Mouse (Mus musculus) forebrain, embryonic 12.5 days (tissue): ENCODE measurements around the gene Plod2. TPM values are rescaled to one million over a fixed set of nuclear protein-coding genes. Genes with fewer than 3 reads are reported as not detected.
A peak's percentile ranks its signal among the peaks of the same experiment; 100 is the strongest.

ENCODE experiments used
- ATAC-seq: fragments of 200-750 bp; cut with Nextera tagmentation; 2 replicates; pipeline ENCODE4 v1.8.0; 2017; ENCODE audit warnings: moderate TSS enrichment; ENCODE audit not compliant: low FRiP score
- H3K27ac ChIP-seq: fragments of 300-500 bp; sonication (generic); 2 replicates; pipeline ENCODE4 v1.5.1; 2016; ENCODE audit warnings: mild to moderate bottlenecking
- H3K27me3 ChIP-seq: fragments of 300-500 bp; sonication (generic); 2 replicates; pipeline ENCODE4 v1.6.1; 2016; ENCODE audit warnings: mild to moderate bottlenecking
- H3K36me3 ChIP-seq: fragments of 300-500 bp; sonication (generic); replicated peaks from 2 replicates; pipeline ENCODE4 v1.6.1; 2016; ENCODE audit warnings: mild to moderate bottlenecking
- H3K4me1 ChIP-seq: fragments of 300-500 bp; sonication (generic); 2 replicates; pipeline ENCODE4 v1.6.1; 2016
- H3K4me2 ChIP-seq: fragments of 300-500 bp; sonication (generic); 2 replicates; pipeline ENCODE4 v1.6.1; 2016; ENCODE audit warnings: mild to moderate bottlenecking, moderate library complexity
- H3K4me3 ChIP-seq: fragments of 300-500 bp; sonication (generic); replicated peaks from 2 replicates; pipeline ENCODE4 v1.5.1; 2016; ENCODE audit warnings: mild to moderate bottlenecking
- H3K9ac ChIP-seq: fragments of 300-500 bp; sonication (generic); 2 replicates; pipeline ENCODE4 v1.6.1; 2016; ENCODE audit warnings: mild to moderate bottlenecking
- H3K9me3 ChIP-seq: fragments of 300-500 bp; sonication (generic); 2 replicates; pipeline ENCODE4 v1.6.1; 2016
- WGBS: fragments of 180-500 bp; shearing (Covaris S2); methylation state at CpG from one replicate; pipeline ENCODE4 v1.1.7; 2016; 5-methylcytosine and 5-hydroxymethylcytosine counted together
- polyA plus RNA-seq: library from polyadenylated mRNA; unstranded; fragments of >200 nt; fragmentation: Nextera tagmentation; extraction: Ambion mirVana; gene quantifications from 2 replicates; pipeline ENCODE4 v1.2.1, GENCODE M21; 2016

Plod2 gene
- polyA plus RNA-seq, 1 experiment from 2014 or later = 23.6 TPM

GRCm38 (mm10) chr9:92560840-92561547 is 19.0 kb downstream of the Plod2 start:
- Histone ChIP-seq H3K27me3 (no peaks in the 10 kb centered on the region), H3K27ac (no peak overlapping the region), H3K4me3 (no peak overlapping the region), H3K36me3 (no peaks in the 10 kb centered on the region; the same call in 1 of the 2 replicates), H3K9ac (no peak overlapping the region), H3K4me2 (no peak overlapping the region), H3K4me1 (peaks cover 8% of the 10 kb centered on the region), H3K9me3 (no peaks in the 10 kb centered on the region)
- WGBS = 62% methylated on average over 6 of the region's 6 CpGs
- ATAC-seq = peak; percentile 44; the same call in 1 of the 2 replicates

GRCm38 (mm10) chr9:92562416-92562815 is 20.4 kb downstream of the Plod2 start:
- H3K27ac ChIP-seq = no peak overlapping the region
- no peaks in the 10 kb centered on the region; the same call in 1 of the 2 replicates for H3K36me3 ChIP-seq
- peaks cover 8% of the 10 kb centered on the region for H3K4me1 ChIP-seq
- no peak overlapping the region for H3K4me3 ChIP-seq
- H3K9me3 ChIP-seq = no peaks in the 10 kb centered on the region
- no peak for ATAC-seq
- H3K4me2 ChIP-seq = no peak overlapping the region
- H3K27me3 ChIP-seq = no peaks in the 10 kb centered on the region
- WGBS = 84% methylated on average over 5 of the region's 5 CpGs
- H3K9ac ChIP-seq = no peak overlapping the region

- Histone ChIP-seq H3K4me1 (peaks cover 8% of the 10 kb centered on the region), H3K4me3 (no peak overlapping the region)
- 93% methylated on average over 6 of the region's 6 CpGs for WGBS
These were observed 21.3 kb downstream of the Plod2 start for GRCm38 (mm10) chr9:92563306-92563705.

GRCm38 (mm10) chr9:92564391-92564790 is 22.4 kb downstream of the Plod2 start:
- Histone ChIP-seq H3K4me3 (no peak overlapping the region), H3K27ac (no peak overlapping the region), H3K36me3 (no peaks in the 10 kb centered on the region; the same call in 1 of the 2 replicates), H3K27me3 (no peaks in the 10 kb centered on the region), H3K4me2 (no peak overlapping the region), H3K4me1 (peaks cover 8% of the 10 kb centered on the region), H3K9ac (no peak overlapping the region), H3K9me3 (no peaks in the 10 kb centered on the region)
- ATAC-seq = no peak
- 100% methylated on average over 1 of the region's 1 CpGs for WGBS

More at GRCm38 (mm10) chr9:92563306-92563705, 21.3 kb downstream of the Plod2 start:
- Histone ChIP-seq H3K9ac (no peak overlapping the region), H3K4me2 (no peak overlapping the region), H3K9me3 (no peaks in the 10 kb centered on the region), H3K36me3 (no peaks in the 10 kb centered on the region; the same call in 1 of the 2 replicates), H3K27ac (no peak overlapping the region), H3K27me3 (no peaks in the 10 kb centered on the region)
- ATAC-seq = no peak

- no peaks in the 10 kb centered on the region for H3K9me3 ChIP-seq
- H3K9ac ChIP-seq = no peak overlapping the region
- no peak overlapping the region for H3K4me2 ChIP-seq
- no peak overlapping the region for H3K4me3 ChIP-seq
- 83% methylated on average over 3 of the region's 3 CpGs for WGBS
- peaks cover 1% of the 10 kb centered on the region; the same call in 1 of the 2 replicates for H3K4me1 ChIP-seq
- H3K27me3 ChIP-seq = no peaks in the 10 kb centered on the region
- no peaks in the 10 kb centered on the region; the same call in 1 of the 2 replicates for H3K36me3 ChIP-seq
- no peak for ATAC-seq
- H3K27ac ChIP-seq = no peak overlapping the region
These were observed 24.2 kb downstream of the Plod2 start for GRCm38 (mm10) chr9:92566234-92566633.

GRCm38 (mm10) chr9:92567474-92567873 is 25.5 kb downstream of the Plod2 start:
- ATAC-seq = no peak
- no peak overlapping the region for H3K27ac ChIP-seq
- H3K9ac ChIP-seq = no peak overlapping the region
- no peak overlapping the region for H3K4me3 ChIP-seq
- H3K36me3 ChIP-seq = no peaks in the 10 kb centered on the region; the same call in 1 of the 2 replicates
- H3K4me2 ChIP-seq = no peak overlapping the region
- H3K27me3 ChIP-seq = no peaks in the 10 kb centered on the region
- H3K9me3 ChIP-seq = no peaks in the 10 kb centered on the region
- 92% methylated on average over 7 of the region's 7 CpGs for WGBS
- no peaks in the 10 kb centered on the region for H3K4me1 ChIP-seq

GRCm38 (mm10) chr9:92568798-92569197 is 26.8 kb downstream of the Plod2 start:
- no peaks in the 10 kb centered on the region; the same call in 1 of the 2 replicates for H3K36me3 ChIP-seq
- H3K4me2 ChIP-seq = no peak overlapping the region
- WGBS = 97% methylated on average over 3 of the region's 3 CpGs
- H3K4me1 ChIP-seq = no peaks in the 10 kb centered on the region
- ATAC-seq = no peak
- H3K9ac ChIP-seq = no peak overlapping the region
- no peaks in the 10 kb centered on the region for H3K27me3 ChIP-seq
- H3K9me3 ChIP-seq = no peaks in the 10 kb centered on the region
- no peak overlapping the region for H3K4me3 ChIP-seq
- H3K27ac ChIP-seq = no peak overlapping the region

GRCm38 (mm10) chr9:92572376-92573108 is 30.5 kb downstream of the Plod2 start:
- H3K27me3 ChIP-seq = no peaks in the 10 kb centered on the region
- no peak overlapping the region for H3K27ac ChIP-seq
- no peaks in the 10 kb centered on the region for H3K36me3 ChIP-seq
- no peaks in the 10 kb centered on the region for H3K4me1 ChIP-seq
- WGBS = 85% methylated on average over 8 of the region's 8 CpGs
- no peak overlapping the region for H3K9ac ChIP-seq
- H3K9me3 ChIP-seq = no peaks in the 10 kb centered on the region
- no peak overlapping the region for H3K4me3 ChIP-seq
- ATAC-seq = no peak
- H3K4me2 ChIP-seq = no peak overlapping the region

GRCm38 (mm10) chr9:92583876-92584275 is 41.9 kb downstream of the Plod2 start:
- Histone ChIP-seq H3K9ac (no peak overlapping the region), H3K27ac (no peak overlapping the region), H3K4me2 (no peak overlapping the region), H3K27me3 (no peaks in the 10 kb centered on the region), H3K4me1 (no peaks in the 10 kb centered on the region), H3K9me3 (no peaks in the 10 kb centered on the region), H3K4me3 (no peak overlapping the region), H3K36me3 (peaks cover 21% of the 10 kb centered on the region)
- ATAC-seq = no peak
- 76% methylated on average over 5 of the region's 5 CpGs for whole genome bisulfite sequencing

- no peak overlapping the region for H3K27ac ChIP-seq
- H3K9ac ChIP-seq = no peak overlapping the region
- ATAC-seq = no peak
- no peak overlapping the region for H3K4me3 ChIP-seq
- peaks cover 29% of the 10 kb centered on the region for H3K36me3 ChIP-seq
- 58% methylated on average over 1 of the region's 1 CpGs for WGBS
- no peaks in the 10 kb centered on the region for H3K4me1 ChIP-seq
- no peaks in the 10 kb centered on the region for H3K27me3 ChIP-seq
- H3K9me3 ChIP-seq = no peaks in the 10 kb centered on the region
- no peak overlapping the region for H3K4me2 ChIP-seq
These were observed 44.0 kb downstream of the Plod2 start for GRCm38 (mm10) chr9:92586025-92586424.

GRCm38 (mm10) chr9:92587391-92587790 is 45.4 kb downstream of the Plod2 start:
- ATAC-seq = no peak
- no peak overlapping the region for H3K4me2 ChIP-seq
- peaks cover 29% of the 10 kb centered on the region for H3K36me3 ChIP-seq
- no peak overlapping the region for H3K9ac ChIP-seq
- no peak overlapping the region for H3K27ac ChIP-seq
- H3K4me1 ChIP-seq = peaks cover 2% of the 10 kb centered on the region; the same call in 1 of the 2 replicates
- no peak overlapping the region for H3K4me3 ChIP-seq
- 93% methylated on average over 8 of the region's 8 CpGs for WGBS
- H3K9me3 ChIP-seq = no peaks in the 10 kb centered on the region
- H3K27me3 ChIP-seq = no peaks in the 10 kb centered on the region

GRCm38 (mm10) chr9:92588226-92588625 is 46.2 kb downstream of the Plod2 start:
- no peak overlapping the region for H3K4me2 ChIP-seq
- no peaks in the 10 kb centered on the region for H3K27me3 ChIP-seq
- WGBS = 88% methylated on average over 1 of the region's 1 CpGs
- H3K36me3 ChIP-seq = peaks cover 32% of the 10 kb centered on the region
- peaks cover 2% of the 10 kb centered on the region; the same call in 1 of the 2 replicates for H3K4me1 ChIP-seq
- no peak for ATAC-seq
- no peak overlapping the region for H3K27ac ChIP-seq
- H3K9ac ChIP-seq = no peak overlapping the region
- H3K9me3 ChIP-seq = no peaks in the 10 kb centered on the region
- no peak overlapping the region for H3K4me3 ChIP-seq
